Mouse (Mus musculus) thymus, adult 2 months (tissue): Measurements from ENCODE around the gene Lrrc40.

Source experiments
- CTCF ChIP-seq: fragments of 200-500 bp; IDR thresholded peaks from 2 replicates; pipeline ENCODE4 v1.5.1; 2012; ENCODE audit warnings: mild to moderate bottlenecking, control low read depth, low read length, moderate library complexity, borderline replicate concordance; ENCODE audit not compliant: control insufficient read depth, poor library complexity, insufficient read depth; ENCODE audit errors: extremely low read depth
- POLR2A ChIP-seq: fragments of 200-500 bp; IDR thresholded peaks from 2 replicates; pipeline ENCODE4 v1.6.1; 2012; ENCODE audit warnings: mild to moderate bottlenecking, low read length, control low read depth, moderate library complexity; ENCODE audit not compliant: control insufficient read depth, poor library complexity, insufficient read depth; ENCODE audit errors: extremely low read depth

GRCm38 (mm10) chr3:158077828-158078227, 41.4 kb downstream of the Lrrc40 start:
- TF ChIP-seq POLR2A = no peak
- TF ChIP-seq CTCF = no peak
